Mouse (Mus musculus) kidney, adult 18-20 months (tissue): ENCODE data around the gene Amfr.

Source experiments
- DNase-seq: peaks from one replicate; pipeline ENCODE4 v3.0.0; 2021

The Amfr gene

GRCm38 (mm10) chr8:93980141-93980540 lies 32.5 kb downstream of the Amfr start:
- DNase-seq, result peak; percentile 19

GRCm38 (mm10) chr8:93976446-93977211 lies 36.0 kb downstream of the Amfr start:
- DNase-seq, result no peak

- no peak for DNase-seq
Observed at GRCm38 (mm10) chr8:93975358-93975757, 37.3 kb downstream of the Amfr start.

GRCm38 (mm10) chr8:93974602-93975186 lies 37.9 kb downstream of the Amfr start:
- DNase-seq, result peak; percentile 41

- no peak for DNase-seq
Observed at GRCm38 (mm10) chr8:93973831-93974375, 38.7 kb downstream of the Amfr start.

GRCm38 (mm10) chr8:93972971-93973734 lies 39.5 kb downstream of the Amfr start:
- no peak for DNase-seq

GRCm38 (mm10) chr8:93972211-93972610 lies 40.4 kb downstream of the Amfr start:
- no peak for DNase-seq

- DNase-seq, result no peak
Observed at GRCm38 (mm10) chr8:93971451-93971850, 41.2 kb downstream of the Amfr start.

GRCm38 (mm10) chr8:93969626-93970340 lies 42.9 kb downstream of the Amfr start:
- no peak for DNase-seq

GRCm38 (mm10) chr8:93968293-93968692 lies 44.3 kb downstream of the Amfr start:
- DNase-seq, result no peak

GRCm38 (mm10) chr8:93960909-93961308 lies 51.7 kb downstream of the Amfr start:
- no peak for DNase-seq

- peak; percentile 33 for DNase-seq
Observed at GRCm38 (mm10) chr8:93958402-93958801, 54.2 kb downstream of the Amfr start.

- DNase-seq, result no peak
Observed at GRCm38 (mm10) chr8:93952511-93952910, 60.1 kb downstream of the Amfr start.

GRCm38 (mm10) chr8:93950133-93950532 lies 62.5 kb downstream of the Amfr start:
- DNase-seq, result no peak

- no peak for DNase-seq
Observed at GRCm38 (mm10) chr8:93946397-93946796, 66.2 kb downstream of the Amfr start.

GRCm38 (mm10) chr8:93945781-93946180 lies 66.9 kb downstream of the Amfr start:
- DNase-seq, result no peak

- DNase-seq, result no peak
Observed at GRCm38 (mm10) chr8:93941636-93942054, 71.0 kb downstream of the Amfr start.

- DNase-seq, result no peak
Observed at GRCm38 (mm10) chr8:93940542-93941423, 71.9 kb downstream of the Amfr start.

- no peak for DNase-seq
Observed at GRCm38 (mm10) chr8:93938193-93938592, 74.4 kb downstream of the Amfr start.

- no peak for DNase-seq
Observed at GRCm38 (mm10) chr8:93933288-93933687, 79.4 kb downstream of the Amfr start.

GRCm38 (mm10) chr8:93932873-93933272 lies 79.8 kb downstream of the Amfr start:
- DNase-seq, result peak; percentile 79

- no peak for DNase-seq
Observed at GRCm38 (mm10) chr8:93931336-93931735, 81.3 kb downstream of the Amfr start.
